In the genomic region with DNA sequence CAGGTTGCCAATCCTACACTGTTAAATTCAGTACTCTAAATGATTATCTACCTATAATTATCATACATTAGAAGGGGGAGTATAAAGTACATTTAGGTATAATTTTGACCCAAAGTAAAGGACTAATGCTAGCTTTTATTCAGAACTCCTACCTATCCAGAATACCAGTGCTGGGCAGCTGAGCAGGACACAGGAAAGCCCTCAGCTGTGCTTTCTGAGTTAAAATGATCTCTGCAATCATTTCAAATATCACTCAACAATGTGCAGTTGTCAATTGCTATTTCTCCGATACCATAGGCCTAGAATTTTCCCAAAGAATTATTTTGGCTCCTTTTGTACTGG, we compare ENCODE assay signal across 24 mouse cellular contexts. TPM values are rescaled to one million over a fixed set of nuclear protein-coding genes. Genes with fewer than 3 reads are reported as not detected.
DNase-seq lines count a peak whose midpoint lies in the region; ATAC-seq and TF ChIP-seq lines count a peak whose summit lies in the region.
"Had no signal": no experiment of that assay in that cellular context is flagged by ENCODE, and none has a peak within 500 bp of the region (broad histone marks: within the 10 kb centered on the region; RNA-seq: fewer than 3 reads in every experiment).

No protein-coding gene starts in this region.

- no peak overlapping the region for H3K9ac ChIP-seq in forebrain, embryonic 13.5 days
- H3K9ac ChIP-seq in limb, embryonic 14.5 days (ENCODE audit: low read depth, low read length, severe bottlenecking) = no peak overlapping the region
- no peak overlapping the region for H3K9ac ChIP-seq in forebrain, postnatal 0 days
- no peak overlapping the region for H3K9ac ChIP-seq in neural tube, embryonic 15.5 days (replicated peaks)
- H3K9ac ChIP-seq: embryonic facial prominence, embryonic 15.5 days; limb, embryonic 15.5 days; liver, embryonic 15.5 days; lung, embryonic 15.5 days had no signal

- peak; percentile 43; the same call in 1 of the 2 replicates for ATAC-seq in forebrain, embryonic 13.5 days
- ATAC-seq in limb, embryonic 14.5 days (ENCODE audit: low FRiP score, low read depth) = 0 out of 2 replicates have a peak, but pooled peaks have one; percentile 49
- peak; percentile 18; the same call in 1 of the 2 replicates for ATAC-seq in forebrain, postnatal 0 days
- peak; percentile 65 for ATAC-seq in neural tube, embryonic 15.5 days (ENCODE audit: low FRiP score)
- ATAC-seq: intestine, embryonic 16.5 days had no signal

- no peak overlapping the region for H3K4me2 ChIP-seq in forebrain, embryonic 13.5 days
- no peak overlapping the region for H3K4me2 ChIP-seq in limb, embryonic 14.5 days (replicated peaks; ENCODE audit: low read depth, low read length, severe bottlenecking)
- no peak overlapping the region for H3K4me2 ChIP-seq in forebrain, postnatal 0 days (ENCODE audit: low read depth)
- H3K4me2 ChIP-seq in neural tube, embryonic 15.5 days = no peak overlapping the region
- H3K4me2 ChIP-seq: embryonic facial prominence, embryonic 15.5 days; heart, embryonic 11.5 days; limb, embryonic 15.5 days; liver, embryonic 15.5 days; lung, embryonic 15.5 days had no signal

- H3K4me3 ChIP-seq in forebrain, embryonic 13.5 days = no peak overlapping the region
- no peak overlapping the region for H3K4me3 ChIP-seq in forebrain, embryonic 10.5 days
- no peak overlapping the region for H3K4me3 ChIP-seq in limb, embryonic 14.5 days (replicated peaks; ENCODE audit: low read length)
- no peak overlapping the region for H3K4me3 ChIP-seq in limb, embryonic 10.5 days
- H3K4me3 ChIP-seq in forebrain, postnatal 0 days (ENCODE audit: low read depth, low read length) = no peak overlapping the region
- H3K4me3 ChIP-seq in neural tube, embryonic 15.5 days (replicated peaks) = no peak overlapping the region
- H3K4me3 ChIP-seq: embryonic facial prominence, embryonic 15.5 days; limb, embryonic 15.5 days; liver, embryonic 15.5 days; lung, embryonic 15.5 days; megakaryocyte, embryonic 14.5 days had no signal

- peaks cover 10% of the 10 kb centered on the region for H3K4me1 ChIP-seq in forebrain, embryonic 13.5 days
- H3K4me1 ChIP-seq in forebrain, embryonic 10.5 days = no peaks in the 10 kb centered on the region
- no peaks in the 10 kb centered on the region for H3K4me1 ChIP-seq in limb, embryonic 14.5 days (ENCODE audit: control insufficient read depth, insufficient read depth, low read length)
- H3K4me1 ChIP-seq in limb, embryonic 10.5 days = no peaks in the 10 kb centered on the region
- H3K4me1 ChIP-seq in forebrain, postnatal 0 days (ENCODE audit: insufficient read depth) = no peaks in the 10 kb centered on the region
- peaks cover 10% of the 10 kb centered on the region; the same call in 1 of the 2 replicates for H3K4me1 ChIP-seq in neural tube, embryonic 15.5 days
- H3K4me1 ChIP-seq: embryonic facial prominence, embryonic 15.5 days; limb, embryonic 15.5 days; liver, embryonic 15.5 days; lung, embryonic 15.5 days; megakaryocyte, embryonic 14.5 days had no signal

- DNase-seq in forebrain, embryonic 10.5 days (ENCODE audit: extremely low spot score, low spot score) = no peak
- DNase-seq in limb, embryonic 14.5 days (ENCODE audit: low spot score) = no peak
- DNase-seq in limb, embryonic 10.5 days (ENCODE audit: low spot score) = no peak
- DNase-seq in forebrain, postnatal 0 days = no peak
- no peak for DNase-seq in right cerebral cortex, adult 2 months (ENCODE audit: low spot score in 2 of 2)
- DNase-seq: adrenal gland, postnatal 36 days; cerebellum, adult 9-10 months; gastrocnemius, postnatal 14 days; kidney, postnatal 25 days; lung, postnatal 36 days; thymus, adult 18-20 months; thymus, postnatal 36 days had no signal

- TF ChIP-seq POLR2A in limb, embryonic 14.5 days (IDR thresholded peaks at IDR 0.05; ENCODE audit: borderline replicate concordance, extremely low read depth, insufficient read depth, insufficient read length) = no peak

- peak overlapping the region; percentile 40; the same call in 1 of the 2 replicates for H3K27ac ChIP-seq in forebrain, embryonic 13.5 days
- H3K27ac ChIP-seq in forebrain, embryonic 10.5 days = no peak overlapping the region
- 0 out of 2 replicates have a peak overlapping the region, but pooled peaks have one; percentile 14 for H3K27ac ChIP-seq in limb, embryonic 14.5 days (replicated peaks; ENCODE audit: low read depth, low read length)
- no peak overlapping the region for H3K27ac ChIP-seq in limb, embryonic 10.5 days
- H3K27ac ChIP-seq in forebrain, postnatal 0 days (ENCODE audit: low read depth, low read length) = peak overlapping the region; percentile 55; the same call in 1 of the 2 replicates
- peak overlapping the region; percentile 51 for H3K27ac ChIP-seq in neural tube, embryonic 15.5 days (replicated peaks)
- H3K27ac ChIP-seq: embryonic facial prominence, embryonic 15.5 days; limb, embryonic 15.5 days; liver, embryonic 15.5 days; lung, embryonic 15.5 days had no signal

- H3K27me3 ChIP-seq in forebrain, embryonic 13.5 days = no peaks in the 10 kb centered on the region
- no peaks in the 10 kb centered on the region for H3K27me3 ChIP-seq in forebrain, embryonic 10.5 days (ENCODE audit: poor library complexity, severe bottlenecking)
- no peaks in the 10 kb centered on the region for H3K27me3 ChIP-seq in limb, embryonic 14.5 days (ENCODE audit: control insufficient read depth, insufficient read depth, low read length)
- no peaks in the 10 kb centered on the region for H3K27me3 ChIP-seq in limb, embryonic 10.5 days (ENCODE audit: low read depth, poor library complexity, severe bottlenecking)
- H3K27me3 ChIP-seq in forebrain, postnatal 0 days (ENCODE audit: insufficient read depth, low read length) = no peaks in the 10 kb centered on the region
- no peaks in the 10 kb centered on the region for H3K27me3 ChIP-seq in neural tube, embryonic 15.5 days (replicated peaks)
- H3K27me3 ChIP-seq: embryonic facial prominence, embryonic 15.5 days; limb, embryonic 15.5 days; liver, embryonic 15.5 days; lung, embryonic 15.5 days; megakaryocyte, embryonic 14.5 days had no signal

- TF ChIP-seq CTCF in forebrain, postnatal 0 days (IDR thresholded peaks at IDR 0.05; ENCODE audit: low read depth) = no peak

- no peaks in the 10 kb centered on the region for H3K9me3 ChIP-seq in forebrain, embryonic 13.5 days (replicated peaks)
- no peaks in the 10 kb centered on the region for H3K9me3 ChIP-seq in forebrain, embryonic 10.5 days
- no peaks in the 10 kb centered on the region for H3K9me3 ChIP-seq in limb, embryonic 14.5 days (ENCODE audit: control insufficient read depth, low read length)
- no peaks in the 10 kb centered on the region for H3K9me3 ChIP-seq in limb, embryonic 10.5 days (replicated peaks)
- no peaks in the 10 kb centered on the region for H3K9me3 ChIP-seq in forebrain, postnatal 0 days (ENCODE audit: low read length)
- H3K9me3 ChIP-seq in neural tube, embryonic 15.5 days (replicated peaks) = no peaks in the 10 kb centered on the region
- H3K9me3 ChIP-seq: embryonic facial prominence, embryonic 15.5 days; limb, embryonic 15.5 days; liver, embryonic 15.5 days; lung, embryonic 15.5 days; megakaryocyte, embryonic 14.5 days had no signal

- WGBS in forebrain, embryonic 13.5 days = 67% methylated on average over 1 of the region's 1 CpGs
- 97% methylated on average over 1 of the region's 1 CpGs for WGBS in forebrain, embryonic 10.5 days
- WGBS in limb, embryonic 14.5 days = 74% methylated on average over 1 of the region's 1 CpGs
- 80% methylated on average over 1 of the region's 1 CpGs for WGBS in limb, embryonic 10.5 days
- 82% methylated on average over 1 of the region's 1 CpGs for WGBS in forebrain, postnatal 0 days
- WGBS in neural tube, embryonic 15.5 days = 64% methylated on average over 1 of the region's 1 CpGs

- no peaks in the 10 kb centered on the region for H3K36me3 ChIP-seq in forebrain, embryonic 13.5 days (ENCODE audit: poor library complexity, severe bottlenecking)
- H3K36me3 ChIP-seq in forebrain, embryonic 10.5 days (replicated peaks) = no peaks in the 10 kb centered on the region
- H3K36me3 ChIP-seq in limb, embryonic 14.5 days (ENCODE audit: control insufficient read depth, insufficient read depth, low read length) = no peaks in the 10 kb centered on the region
- H3K36me3 ChIP-seq in limb, embryonic 10.5 days = no peaks in the 10 kb centered on the region
- no peaks in the 10 kb centered on the region for H3K36me3 ChIP-seq in forebrain, postnatal 0 days (ENCODE audit: insufficient read depth)
- H3K36me3 ChIP-seq in neural tube, embryonic 15.5 days = no peaks in the 10 kb centered on the region
- H3K36me3 ChIP-seq: embryonic facial prominence, embryonic 15.5 days; limb, embryonic 15.5 days; liver, embryonic 15.5 days; lung, embryonic 15.5 days had no signal

RNA-seq across cellular contexts. Expression of a gene that starts 25.0 kb away (rescaled TPM):
- polyA plus RNA-seq in forebrain, embryonic 13.5 days (2015; fragmentation: Nextera tagmentation; extraction: Ambion mirVana) = 3.3 and 3.9 TPM in 2 replicates
- polyA plus RNA-seq in forebrain, embryonic 10.5 days (2016; fragmentation: Nextera tagmentation; extraction: Ambion mirVana) = 0.17 and 0.38 TPM in 2 replicates
- polyA plus RNA-seq in limb, embryonic 14.5 days (2012; rRNA removed) = 0.19 and 0.23 TPM in 2 replicates
- polyA plus RNA-seq in limb, embryonic 14.5 days (2014; fragmentation: Nextera tagmentation; extraction: Ambion mirVana) = 0.47 and 0.67 TPM in 2 replicates
- not detected in 2 replicates for polyA plus RNA-seq in limb, embryonic 10.5 days (2016; fragmentation: Nextera tagmentation; extraction: Ambion mirVana)
- 0.62 and 1.5 TPM in 2 replicates for total RNA-seq in forebrain, postnatal 0 days (2014; rRNA removed)
- 0.98 and 1.3 TPM in 2 replicates for polyA plus RNA-seq in forebrain, postnatal 0 days (2015; fragmentation: Nextera tagmentation; extraction: Ambion mirVana)
- 0.17 and 0.27 TPM in 2 replicates for polyA plus RNA-seq in neural tube, embryonic 15.5 days (2015; fragmentation: Nextera tagmentation; extraction: Ambion mirVana)
- total RNA-seq: adrenal gland, postnatal 36 days; common myeloid progenitor, adult 5-6 weeks; hematopoietic stem cell, adult 5-6 weeks had no signal
- polyA plus RNA-seq: heart, embryonic 11.5 days; intestine, embryonic 16.5 days; kidney, embryonic 14.5 days; liver, embryonic 15.5 days had no signal

Comparison
In these comparisons a context has a peak if more than half of its experiments do, and no peak if none do; other contexts are left out.
1. H3K27ac ChIP-seq: peak in forebrain, embryonic 13.5 days (single experiment), limb, embryonic 14.5 days (single experiment), forebrain, postnatal 0 days (single experiment) and neural tube, embryonic 15.5 days (single experiment); none in forebrain, embryonic 10.5 days (single experiment) and limb, embryonic 10.5 days (single experiment).
2. Peak in every context shown above with its lines, with median percentiles within 50 percentile points of each other: ATAC-seq.